Mouse (Mus musculus) brain, adult 2 months (tissue): ENCODE data around the gene Ptbp3.

Experiments used
- DNase-seq: peaks from one replicate; pipeline ENCODE4 v3.0.0; 2011; ENCODE audit warnings: low read depth, low spot score

Ptbp3 gene

DNA sequence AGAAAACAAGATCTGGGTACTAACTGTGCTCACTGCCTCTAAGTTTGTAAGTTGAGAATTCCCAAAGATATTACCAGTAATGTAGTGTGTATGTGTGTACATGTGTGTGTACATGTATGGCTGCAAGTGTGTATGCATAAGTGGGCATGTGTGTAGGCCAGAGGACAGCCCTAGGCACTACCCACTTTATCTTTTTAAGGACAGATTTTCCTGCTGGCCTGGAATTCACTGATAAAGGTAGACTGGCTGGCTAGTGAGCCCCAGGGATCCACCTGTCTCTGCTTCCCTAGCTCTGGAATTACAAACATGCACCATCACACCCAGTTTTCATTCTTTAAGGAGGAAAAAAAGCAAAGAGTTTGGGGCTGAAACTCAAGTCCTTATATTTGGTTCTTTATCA, 6.0 kb upstream of the Ptbp3 start:
- no peak for DNase-seq

DNA sequence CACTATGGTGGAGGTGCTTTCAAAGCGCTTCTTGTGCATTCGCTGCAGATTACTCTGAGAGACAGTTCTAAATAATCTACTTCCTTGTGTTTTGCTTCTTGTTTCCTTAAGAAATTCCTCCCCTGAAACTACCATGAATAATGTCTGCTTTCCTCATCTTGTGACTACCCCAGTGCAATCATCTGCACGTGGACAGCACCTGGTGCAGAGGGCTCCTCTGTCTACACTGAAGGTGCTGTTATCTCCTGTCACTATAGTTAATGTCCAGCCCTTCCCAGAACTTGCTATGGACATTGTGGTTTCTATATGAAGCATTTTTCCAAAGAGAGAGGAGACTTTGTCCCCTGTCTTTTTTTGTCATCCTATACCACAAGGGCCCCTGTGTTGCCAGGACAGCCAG, 4.4 kb upstream of the Ptbp3 start:
- no peak for DNase-seq

DNA sequence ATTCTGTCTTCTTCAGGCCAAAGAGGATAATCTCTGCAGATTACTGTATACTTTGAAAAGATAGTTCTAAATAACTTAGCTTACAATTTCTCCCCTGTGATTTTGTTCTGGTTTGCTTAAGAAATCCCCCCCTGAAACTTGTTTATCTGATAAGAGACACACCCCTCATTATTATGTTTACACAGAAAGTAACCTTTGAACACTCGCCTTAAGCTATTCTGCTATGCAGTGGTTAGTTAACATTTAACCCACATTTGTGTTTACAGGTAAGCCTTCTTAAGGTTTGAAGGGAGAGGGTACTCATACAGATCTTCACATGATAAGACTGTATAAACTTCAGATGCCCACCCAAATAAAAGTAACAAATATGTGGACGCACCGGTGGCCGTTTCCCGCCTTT, 3.7 kb upstream of the Ptbp3 start:
- DNase-seq, result no peak

DNA sequence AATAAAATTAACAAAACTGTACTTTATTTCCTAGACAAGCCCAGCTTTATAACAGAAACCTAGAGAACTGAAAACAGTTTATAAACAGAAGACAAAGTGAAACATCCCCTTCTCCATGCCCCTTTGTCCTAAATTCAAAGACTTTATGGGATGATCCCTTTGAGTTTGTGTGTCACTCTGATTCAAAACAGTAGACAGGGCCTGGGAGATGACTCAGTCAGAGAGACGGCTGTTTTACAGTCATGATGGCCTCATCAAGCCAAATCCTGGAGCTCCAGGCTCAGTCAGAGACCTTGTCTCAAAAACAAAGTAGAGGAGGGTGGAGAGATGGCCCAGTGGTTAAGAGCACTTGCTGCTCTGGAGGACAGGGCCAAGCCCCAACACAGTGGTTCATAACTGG, 2.7 kb upstream of the Ptbp3 start:
- no peak for DNase-seq

DNA sequence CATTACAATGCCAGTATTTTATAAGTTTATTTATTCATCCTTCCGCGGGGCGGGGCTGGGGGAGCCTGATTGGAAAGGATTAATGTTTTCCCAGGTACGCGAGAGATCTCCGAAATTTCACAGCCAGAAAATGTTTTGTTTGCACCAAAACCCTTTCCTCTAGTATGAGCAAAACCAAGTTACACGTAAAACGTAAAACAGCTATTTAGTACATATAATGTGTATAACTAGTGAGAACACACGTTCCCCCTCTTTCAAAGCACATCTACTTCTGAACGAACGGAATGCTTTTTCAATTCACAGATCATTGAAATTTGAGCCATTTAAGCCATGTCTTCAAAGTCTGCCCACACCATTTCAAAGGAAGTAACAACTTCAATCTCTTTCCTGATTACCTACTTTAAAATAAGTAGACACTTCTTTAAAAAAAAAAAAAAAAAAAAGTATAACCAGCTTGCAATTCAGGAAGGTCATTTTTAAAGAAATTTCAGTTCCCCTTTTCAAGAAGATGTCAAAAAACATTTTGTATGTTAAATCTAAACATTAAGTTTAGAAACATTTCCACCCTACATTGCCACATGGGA, 905 bp upstream of the Ptbp3 start:
- DNase-seq, result no peak

DNA sequence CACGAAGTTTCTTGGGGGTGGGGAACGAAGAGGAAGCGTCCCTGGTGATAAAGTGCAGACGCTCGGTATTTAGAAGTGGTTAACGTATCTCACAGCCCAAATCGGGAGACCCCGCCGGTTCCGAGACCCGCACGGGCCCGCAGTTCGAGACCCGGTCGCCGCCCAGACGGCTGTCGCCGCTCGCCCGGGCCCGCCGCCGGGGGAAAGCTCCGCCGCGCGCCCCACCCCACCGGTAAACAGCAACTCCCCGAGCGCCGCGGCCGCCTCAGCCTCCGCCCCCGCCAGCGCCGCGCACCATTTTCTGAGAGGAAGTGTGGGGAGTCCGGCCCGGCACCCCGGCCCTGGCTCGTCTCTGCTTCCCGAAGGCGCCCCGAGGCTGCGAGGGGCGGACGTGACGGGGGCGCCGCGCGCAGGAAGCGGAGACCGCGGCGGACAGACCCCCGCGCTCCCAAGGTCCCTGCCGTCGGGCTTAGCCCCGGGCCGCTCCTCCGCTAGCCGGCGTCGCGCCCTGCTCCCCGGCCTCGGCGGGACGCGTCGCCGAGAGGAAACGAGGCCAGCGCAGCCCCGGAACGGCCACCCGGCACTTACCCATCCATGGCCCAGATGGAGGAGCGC, 497 bp downstream of the Ptbp3 start:
- peak; percentile 60 for DNase-seq

DNA sequence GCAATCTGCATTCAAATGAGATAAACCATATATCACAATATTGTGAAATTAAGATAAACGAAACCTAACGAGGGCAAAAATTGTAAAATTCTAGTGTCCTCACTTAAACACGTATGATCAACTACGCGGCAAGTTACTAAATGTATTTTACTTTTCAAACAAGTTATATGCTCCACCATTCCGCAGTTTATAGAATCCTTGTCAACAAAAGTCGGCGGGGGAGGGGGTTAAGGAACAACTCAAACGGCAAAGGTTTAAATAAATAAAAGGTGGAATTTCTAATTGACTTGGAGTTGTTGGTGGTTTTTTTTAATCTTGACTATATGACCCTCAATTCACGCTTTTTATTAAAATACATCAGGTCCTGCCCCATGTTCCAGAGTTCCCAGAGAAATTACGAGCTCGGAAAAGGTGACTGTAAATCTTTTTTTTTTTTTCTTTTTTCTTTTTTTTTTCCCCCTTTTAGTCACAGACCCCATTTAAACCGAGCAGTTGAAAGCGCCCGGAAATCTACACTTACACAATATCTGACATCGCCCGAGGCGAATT, 1.1 kb downstream of the Ptbp3 start:
- no peak for DNase-seq

DNA sequence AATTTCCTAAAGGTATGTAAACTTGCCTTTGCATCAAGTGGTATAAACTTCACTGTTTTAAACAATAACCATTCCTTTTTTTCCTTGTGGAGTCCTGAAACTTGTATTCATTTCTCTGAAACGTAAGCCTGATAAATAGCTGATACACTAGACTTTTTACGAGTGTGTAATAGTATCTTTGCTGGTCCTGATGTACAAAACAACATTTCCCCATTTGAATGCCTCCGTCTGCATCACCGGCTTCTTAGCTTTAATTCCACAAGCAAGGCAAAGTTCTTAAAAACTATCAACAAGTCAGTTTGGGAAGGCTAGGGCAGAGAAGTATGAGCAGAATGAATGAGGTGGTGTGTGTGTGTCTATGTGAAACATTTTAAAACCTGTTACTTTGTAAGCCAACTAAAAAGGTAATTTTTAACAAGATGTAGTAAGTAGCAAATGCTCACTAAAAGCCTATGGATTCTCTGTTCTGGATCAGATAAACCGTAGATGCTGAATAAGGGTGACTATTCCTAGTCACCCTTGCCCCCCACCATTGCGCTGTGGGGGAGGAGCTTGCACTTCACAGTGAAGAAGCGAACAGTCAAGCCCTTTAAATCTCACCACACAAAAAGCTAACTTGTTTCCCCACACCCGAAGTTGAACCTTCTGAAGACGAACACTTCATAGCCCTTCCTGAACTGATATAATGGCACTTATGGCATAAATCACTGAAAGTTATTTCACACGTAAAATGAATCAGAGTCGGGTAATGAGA, 1.9 kb downstream of the Ptbp3 start:
- DNase-seq, result peak; percentile 19

DNA sequence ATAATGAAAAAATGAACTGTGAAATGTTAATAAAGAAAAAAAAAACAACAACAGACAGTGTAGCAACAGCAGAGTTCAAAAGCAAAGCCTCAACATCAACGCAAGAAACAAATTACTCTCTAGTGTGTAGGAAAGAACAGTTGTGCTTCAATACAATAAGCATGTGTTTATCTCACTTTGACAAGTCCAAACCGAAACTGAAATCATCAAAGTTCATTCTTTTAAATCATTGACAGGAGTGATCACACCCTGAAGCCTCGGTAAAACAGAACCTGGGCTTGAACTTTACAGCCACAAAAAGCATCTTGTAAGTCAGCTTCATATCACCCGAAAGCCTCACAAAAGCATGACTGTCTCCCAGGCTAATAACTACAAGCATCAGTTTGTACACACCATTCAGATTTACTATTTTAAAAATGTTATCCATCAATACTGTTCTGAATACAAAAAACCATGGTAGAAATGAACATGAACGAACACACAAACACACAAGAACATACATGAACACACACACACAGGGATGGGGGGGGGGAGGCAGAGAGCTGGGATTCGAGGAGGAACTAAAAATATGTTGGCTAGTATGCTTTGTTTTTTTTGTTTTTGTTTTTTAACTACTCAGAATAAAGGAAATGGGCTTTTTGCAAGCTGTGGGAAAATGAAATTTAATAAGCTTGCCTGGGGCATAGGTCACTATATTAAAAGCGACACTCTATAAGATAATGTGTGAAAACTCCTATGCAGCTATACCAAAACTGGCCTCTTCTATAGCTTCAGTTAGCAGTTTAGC, 2.7 kb downstream of the Ptbp3 start:
- peak; percentile 6 for DNase-seq

DNA sequence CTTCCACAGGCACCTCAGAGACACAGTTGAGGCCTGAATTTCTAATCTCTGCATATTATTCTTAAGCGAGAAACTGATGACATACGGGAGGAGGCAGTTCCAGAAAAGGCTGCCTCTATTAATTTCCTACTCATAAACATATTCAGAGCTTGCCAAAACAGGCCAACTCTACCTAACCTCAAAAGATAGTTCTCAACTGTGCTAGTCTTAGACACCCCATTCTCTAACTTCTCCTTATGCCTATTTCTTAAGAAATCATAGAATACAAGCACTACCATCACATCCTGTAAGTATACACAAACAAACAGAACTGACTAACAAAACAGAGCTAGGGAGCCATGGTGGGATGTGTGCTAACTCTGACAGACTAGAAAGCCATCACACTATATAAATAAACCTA, 4.5 kb downstream of the Ptbp3 start:
- DNase-seq, result no peak

DNA sequence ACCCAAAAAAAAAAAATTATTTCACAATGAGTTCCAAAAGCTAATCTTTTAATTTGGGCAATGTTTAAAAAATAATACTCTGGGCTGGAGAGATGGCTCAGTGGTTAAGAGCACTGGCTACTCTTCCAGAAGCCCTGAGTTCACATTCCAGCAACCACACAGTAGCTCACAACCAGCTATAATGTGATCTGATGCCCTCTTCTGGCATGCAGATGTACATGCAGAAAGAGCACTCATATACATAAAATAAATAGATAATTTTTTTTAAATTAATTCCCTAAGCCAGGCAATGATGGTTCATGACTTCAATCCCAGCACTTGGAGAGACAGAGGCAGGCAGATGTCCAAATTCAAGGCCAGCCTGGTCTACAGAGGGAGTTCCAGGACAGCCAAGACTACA, 6.2 kb downstream of the Ptbp3 start:
- no peak for DNase-seq

DNA sequence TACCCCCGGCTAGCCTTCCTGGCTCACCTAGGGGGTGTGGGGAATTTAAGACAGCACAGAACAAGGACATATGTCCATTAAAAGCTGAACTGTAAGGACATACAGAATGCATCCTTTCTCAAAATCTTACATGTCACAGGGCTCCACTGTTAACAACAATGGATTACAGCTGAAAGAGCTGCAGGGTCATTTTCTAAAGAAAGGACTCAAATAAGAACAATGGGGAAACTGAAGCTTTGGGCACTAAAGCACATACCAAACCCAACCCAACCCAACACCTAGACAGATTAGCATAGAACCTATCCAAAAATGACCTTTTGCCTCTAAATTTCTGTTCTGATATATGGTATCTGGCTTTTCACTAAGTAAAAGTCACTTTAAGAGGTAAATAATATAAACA, 12.9 kb downstream of the Ptbp3 start:
- no peak for DNase-seq

DNA sequence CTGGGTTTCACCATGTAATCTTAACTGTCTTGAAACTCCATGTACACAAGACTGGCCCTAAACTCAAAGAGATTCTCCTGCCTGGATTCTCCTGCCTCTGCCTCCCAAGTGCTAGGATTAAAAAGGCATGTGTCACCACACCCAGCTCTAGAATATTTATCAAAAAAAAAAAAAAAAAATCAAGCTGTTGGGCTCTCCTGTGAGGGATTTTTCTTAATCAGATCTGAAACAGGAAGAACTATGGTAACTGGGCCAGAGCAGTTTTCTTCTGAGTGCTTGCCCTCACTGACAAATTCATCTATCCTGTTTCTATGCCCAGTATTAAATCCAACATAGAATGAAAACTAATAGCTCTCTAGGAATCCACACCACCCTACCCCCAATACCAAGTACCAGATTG, 13.5 kb downstream of the Ptbp3 start:
- no peak for DNase-seq

DNA sequence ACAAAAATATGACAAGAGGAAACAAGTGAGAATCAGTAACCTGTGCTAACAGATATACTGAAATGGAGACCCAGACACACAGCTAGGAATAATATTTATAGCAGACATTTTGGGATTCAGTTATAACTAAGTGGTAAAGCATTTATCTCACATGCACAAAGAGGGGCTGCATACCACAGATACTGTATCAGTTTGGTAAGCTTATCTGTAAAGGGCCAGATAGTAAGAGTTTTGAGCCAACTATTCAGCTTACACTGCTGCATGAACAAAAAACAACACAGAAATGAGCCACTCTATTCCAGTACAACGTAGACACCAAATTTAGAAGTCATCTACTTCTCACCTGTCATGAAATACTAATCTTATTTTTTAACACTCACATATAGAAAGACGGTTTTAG, 15.9 kb downstream of the Ptbp3 start:
- DNase-seq, result no peak

DNA sequence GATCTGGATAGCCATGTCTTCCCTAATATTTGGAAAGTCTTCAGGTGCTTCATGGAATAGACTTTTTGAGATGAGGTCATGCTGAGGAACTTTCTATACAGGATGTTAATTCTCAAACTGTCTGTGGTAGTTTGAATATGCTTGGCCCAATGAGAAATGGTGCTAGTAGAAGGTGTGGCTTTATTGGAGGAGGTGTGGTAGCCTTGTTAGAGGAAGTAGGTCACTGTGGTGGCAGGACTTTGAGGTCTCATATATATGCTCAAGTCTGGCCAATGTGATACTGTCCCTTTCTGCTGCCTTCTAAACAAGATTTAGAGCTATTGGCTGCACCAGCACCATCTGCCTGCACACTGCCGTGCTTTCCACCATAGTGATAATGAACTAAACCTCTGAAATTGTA, 18.0 kb downstream of the Ptbp3 start:
- no peak for DNase-seq

DNA sequence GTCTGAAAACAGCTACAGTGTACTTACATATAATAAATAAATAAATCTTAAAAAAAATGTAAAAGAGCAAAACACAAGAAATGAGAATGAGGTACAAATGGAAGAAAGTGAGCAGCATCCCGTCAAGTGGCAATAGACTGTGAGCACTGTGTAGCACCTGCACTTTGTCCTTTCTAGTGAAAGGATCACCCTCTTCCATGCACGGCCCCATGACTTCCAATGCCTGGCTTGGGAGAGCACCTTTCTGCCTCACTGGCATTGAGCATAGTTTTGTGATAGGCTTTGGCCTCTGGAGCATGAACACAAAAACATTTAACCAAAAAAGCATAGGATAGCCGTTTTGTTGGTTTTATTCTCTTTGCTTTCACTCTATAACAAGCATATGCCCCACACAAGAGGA, 21.7 kb downstream of the Ptbp3 start:
- DNase-seq, result no peak

DNA sequence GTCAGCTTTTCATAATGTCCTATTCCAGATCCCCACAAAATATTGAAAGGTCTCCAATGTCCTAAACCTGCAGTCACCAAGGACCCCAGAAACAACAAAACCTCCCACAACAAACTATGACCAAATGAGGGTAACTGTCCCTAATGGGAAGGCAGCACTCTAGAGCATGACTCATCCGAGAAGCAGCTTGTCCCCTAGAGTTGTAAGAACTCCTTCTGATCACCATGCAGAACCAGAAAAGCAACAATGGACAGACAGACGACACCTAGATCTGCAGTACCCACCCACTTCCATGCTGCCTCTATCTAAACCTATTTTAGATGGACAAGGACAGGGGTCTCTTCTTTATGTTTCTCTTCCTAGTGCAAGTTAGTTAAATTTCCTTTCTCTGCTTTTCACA, 22.4 kb downstream of the Ptbp3 start:
- no peak for DNase-seq

DNA sequence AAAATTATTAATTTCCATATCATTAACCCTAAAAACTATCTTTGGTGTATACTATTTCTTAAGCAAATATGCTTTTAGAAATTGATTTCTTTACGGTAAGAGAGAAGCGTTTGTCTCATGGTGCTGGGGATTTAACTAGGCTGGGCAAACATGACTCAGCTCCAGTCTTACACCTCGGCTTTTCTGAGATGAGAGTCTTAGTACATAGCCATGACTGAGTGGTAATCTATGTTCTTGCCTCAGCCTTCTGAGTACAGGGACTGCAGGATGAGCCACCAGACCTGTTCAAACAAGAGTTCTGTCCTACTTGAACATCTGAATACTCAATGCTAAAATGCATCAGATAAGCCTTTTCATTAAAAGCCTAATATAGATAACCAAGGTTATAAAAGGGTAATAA, 24.3 kb downstream of the Ptbp3 start:
- DNase-seq, result peak; percentile 53

DNA sequence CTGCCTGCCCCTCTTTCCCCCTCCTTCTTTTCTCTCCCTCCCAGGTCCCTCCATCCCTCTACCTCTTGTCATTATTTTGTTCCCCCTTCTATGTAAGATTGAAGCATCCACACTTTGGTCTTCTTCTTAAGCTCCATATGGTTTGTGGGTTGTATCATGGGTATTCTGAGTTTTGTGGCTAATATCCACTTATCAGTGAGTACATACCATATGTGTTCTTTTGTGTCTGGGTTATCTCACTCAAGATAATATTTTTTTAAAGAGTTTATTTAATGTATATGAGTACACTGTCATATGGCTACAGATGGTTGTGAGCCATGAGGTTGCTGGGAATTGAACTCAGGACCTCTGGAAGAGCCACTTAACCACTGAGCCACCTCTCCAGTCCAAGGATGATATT, 38.8 kb downstream of the Ptbp3 start:
- DNase-seq, result no peak

DNA sequence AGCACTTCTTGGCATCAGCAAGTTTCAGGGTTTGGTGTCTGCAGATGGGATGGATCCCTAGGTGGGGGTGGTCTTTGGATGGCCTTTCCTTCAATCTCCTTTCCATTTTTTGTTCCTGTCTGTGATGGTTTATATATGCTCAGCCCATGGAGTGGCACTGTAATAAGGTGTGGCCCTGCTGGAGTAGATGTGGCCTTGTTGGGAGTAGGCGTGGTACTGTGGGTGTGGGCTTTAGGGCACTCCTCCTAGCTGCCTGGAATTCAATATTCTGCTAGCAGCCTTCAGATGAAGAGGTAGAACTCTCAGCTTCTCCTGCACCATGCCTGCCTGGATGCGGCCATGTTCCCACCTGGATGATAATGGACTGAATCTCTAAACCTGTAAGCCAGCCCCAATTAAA, 39.6 kb downstream of the Ptbp3 start:
- DNase-seq, result no peak

DNA sequence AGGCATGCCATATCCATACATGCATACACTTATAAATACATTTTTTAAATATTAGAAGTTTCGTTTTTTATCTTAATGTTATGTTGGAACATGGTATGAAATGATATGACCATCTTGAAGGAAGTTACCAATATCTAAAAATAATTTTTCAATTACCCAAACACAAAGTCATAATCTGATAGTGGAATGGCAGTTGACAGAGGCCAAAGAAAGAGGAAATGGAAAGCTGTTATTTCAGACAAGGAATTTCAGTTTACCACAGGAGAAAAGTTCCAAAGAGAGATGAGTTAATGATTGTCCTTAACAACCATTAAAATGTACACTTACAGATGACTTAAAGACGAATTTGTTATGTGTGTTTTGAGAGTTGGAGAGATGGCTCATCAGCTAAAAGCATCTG, 41.4 kb downstream of the Ptbp3 start:
- DNase-seq, result no peak

DNA sequence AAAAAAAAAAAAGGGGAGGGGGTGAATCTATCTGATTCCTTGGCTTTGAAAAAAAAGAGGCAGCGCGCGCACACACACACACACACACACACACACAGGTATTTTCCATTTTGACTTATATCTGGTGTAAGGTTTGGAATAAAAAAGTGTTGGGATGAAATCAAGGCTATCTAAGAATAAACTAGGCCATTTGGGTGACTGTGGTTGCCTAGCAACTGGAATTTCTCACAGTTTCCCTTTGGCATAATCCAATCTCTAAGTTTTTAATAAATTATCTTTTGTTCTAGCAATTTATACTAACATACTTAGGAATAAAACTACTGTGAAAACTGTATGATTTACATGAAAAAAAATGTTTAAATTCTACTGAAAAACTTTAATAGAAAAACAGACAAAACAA, 42.5 kb downstream of the Ptbp3 start:
- peak; percentile 59 for DNase-seq
